Mouse (Mus musculus) common myeloid progenitor, adult 5-6 weeks (primary cell): ENCODE measurements around the gene Ubr4. TPM values are rescaled to one million over a fixed set of nuclear protein-coding genes. Genes with fewer than 3 reads are reported as not detected.
A peak's percentile ranks its signal among the peaks of the same experiment; 100 is the strongest.

ENCODE experiments used
- ATAC-seq: replicated peaks from 2 replicates; pipeline ENCODE4 v1.8.0; 2016; ENCODE audit warnings: low read depth, mild to moderate bottlenecking, moderate TSS enrichment, inconsistent platforms; ENCODE audit not compliant: poor library complexity, severe bottlenecking
- total RNA-seq: library from RNA; stranded (forward); fragments of 200-1000, 187-1606 nt; gene quantifications from 2 replicates; pipeline ENCODE4 v1.2.3, GENCODE M21; 2017

Gene Ubr4
- total RNA-seq, 1 experiment from 2014 or later: 91.7 TPM

DNA sequence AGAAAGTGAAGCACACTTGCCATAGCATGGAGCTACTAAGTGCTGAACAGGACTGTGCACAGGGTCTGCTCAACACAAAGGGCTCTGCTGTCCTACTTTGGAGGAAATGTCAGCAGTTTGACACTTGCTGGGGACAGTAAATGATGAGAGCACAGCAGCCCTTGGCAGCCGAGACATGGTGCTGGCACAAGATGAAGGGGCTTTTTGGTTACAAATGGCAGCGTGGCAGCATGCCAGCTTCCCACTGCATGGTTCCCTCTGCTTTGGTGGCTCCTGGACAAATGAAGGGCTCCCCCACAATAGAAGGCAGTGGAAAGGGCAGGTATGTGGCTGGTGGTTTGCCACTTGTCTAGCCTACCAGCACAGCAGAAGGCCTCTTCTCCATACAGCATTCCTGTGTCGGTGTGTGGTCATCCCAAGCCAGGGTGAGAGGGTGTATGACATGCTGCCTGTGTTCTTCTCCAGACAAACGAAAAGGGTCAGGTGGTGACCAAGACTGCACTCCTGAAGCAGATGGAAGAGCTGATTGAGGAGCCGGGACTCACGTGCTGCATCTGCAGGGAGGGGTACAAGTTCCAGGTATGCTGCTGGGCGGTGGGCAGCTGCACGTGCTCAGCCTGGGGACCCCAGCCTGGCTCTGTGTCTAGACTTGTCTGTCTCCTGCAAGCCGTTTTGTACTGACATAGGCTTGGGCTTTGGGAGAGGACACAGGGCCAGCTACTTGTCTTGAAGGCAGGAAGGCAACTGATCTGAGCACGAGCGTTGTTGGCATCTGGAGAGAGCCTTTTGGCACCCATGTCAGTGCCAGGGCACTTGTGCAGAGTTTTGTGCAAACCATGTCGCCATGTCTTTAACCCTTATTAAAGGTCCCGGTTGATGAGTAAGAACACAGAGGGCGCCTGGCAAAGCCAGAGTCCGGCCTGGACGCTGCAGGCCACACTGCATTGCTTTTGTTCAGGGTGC is 124.5 kb downstream of the Ubr4 start:
- no peak for ATAC-seq

DNA sequence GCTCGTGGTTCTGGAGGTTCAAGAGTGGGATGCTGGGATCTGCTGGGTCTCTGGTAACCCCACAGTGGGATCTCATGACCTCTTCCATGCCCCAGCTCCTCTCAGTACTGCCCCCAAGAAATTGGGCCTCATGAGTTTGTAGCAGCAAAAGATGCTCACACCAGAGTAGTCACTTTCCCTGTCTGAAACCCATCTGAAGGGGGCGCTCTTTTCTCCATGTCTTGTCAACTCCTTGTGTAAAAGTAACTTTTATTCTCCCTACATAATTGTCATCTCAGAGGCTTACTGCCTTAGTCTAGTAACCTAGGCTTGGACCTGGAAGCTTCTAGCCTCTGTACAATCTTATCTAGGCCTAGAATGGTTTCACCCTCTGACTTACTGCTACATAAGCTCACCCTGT is 125.6 kb downstream of the Ubr4 start:
- no peak for ATAC-seq

DNA sequence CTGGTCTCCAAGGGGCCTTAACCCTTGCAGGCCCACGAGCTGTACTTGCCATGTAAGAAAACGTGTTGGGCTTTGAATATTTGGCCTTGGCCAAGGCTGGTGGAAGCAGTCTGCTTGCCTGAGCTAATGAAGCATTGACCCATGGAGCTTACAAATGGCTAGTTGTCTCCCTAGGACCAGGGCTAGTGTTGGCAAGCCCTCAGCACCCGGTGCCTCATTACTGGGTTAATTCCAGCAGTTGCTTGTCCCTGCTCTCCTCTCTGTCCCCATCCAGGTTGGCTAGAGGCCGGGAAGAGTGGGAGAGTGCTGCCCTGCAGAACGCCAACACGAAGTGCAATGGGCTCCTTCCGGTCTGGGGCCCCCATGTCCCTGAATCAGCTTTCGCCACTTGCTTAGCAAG is 126.8 kb downstream of the Ubr4 start:
- no peak for ATAC-seq

DNA sequence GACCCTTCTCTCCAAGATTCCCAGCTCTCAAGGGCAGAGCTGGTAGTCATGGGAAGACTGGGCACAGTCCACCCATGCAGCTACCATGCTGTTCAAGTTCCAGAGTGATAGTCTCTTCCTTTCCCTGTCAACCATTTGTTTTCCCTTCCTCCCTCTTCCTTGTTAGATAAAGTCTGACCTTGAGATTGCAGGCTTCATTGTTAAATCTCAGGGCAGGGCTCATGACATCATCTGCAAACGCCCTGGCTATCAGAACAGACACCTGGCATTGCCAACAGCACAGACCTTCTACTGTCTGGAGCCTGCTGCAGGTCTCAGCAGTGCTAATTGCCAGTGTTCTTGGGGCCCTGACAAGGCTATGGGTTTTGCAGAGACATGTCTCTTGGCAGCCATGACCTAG is 129.0 kb downstream of the Ubr4 start:
- no peak for ATAC-seq

DNA sequence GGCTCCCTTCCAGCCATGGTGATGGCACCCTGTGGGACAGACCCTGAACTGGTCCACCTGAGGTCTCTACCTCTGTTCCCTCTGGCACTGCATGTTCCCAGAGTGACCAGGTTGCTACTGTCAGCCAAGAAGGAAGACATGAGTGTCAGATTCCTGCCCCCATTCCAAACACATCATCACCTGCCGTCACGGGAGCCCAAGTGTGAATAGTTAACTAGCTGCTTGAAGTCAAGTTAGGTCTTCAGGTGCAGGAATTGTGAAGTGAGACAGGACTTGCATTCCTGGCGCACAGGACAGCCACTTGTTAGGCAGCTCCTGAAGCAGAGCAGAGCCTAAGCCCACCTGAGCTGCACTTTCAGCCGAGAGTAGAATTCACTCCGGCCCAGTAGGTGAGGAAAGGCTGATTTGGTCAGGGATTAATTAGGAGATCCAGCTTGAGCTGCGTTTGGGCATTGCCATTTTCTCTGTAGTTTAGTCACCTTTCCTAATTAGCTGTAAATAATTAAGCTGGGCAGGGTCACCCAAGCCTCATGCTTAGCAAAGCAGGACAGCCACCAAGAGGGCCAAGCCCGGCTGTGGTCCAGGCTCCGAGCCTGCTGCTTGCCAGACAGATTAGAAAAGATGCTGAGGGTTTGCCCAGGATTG is 131.2 kb downstream of the Ubr4 start:
- ATAC-seq: no peak

DNA sequence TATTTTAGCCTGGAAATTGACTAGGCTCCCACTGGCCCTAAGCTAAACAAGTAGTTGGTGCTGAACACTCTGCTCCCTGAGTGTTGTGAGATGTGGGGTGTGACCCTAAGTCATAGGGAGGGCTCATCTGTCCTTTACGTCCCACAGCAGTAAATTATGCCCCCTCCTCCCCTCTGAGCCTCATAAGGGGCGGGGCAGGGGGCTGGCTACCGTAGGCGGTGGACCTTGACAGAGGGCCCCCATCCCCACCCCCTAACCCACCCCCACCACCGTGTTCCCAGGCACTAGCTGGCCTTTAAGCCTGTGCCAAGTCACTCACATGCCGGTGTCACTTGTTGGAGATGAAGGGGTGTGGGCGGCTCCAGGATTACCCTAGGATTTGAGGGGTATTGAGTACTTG is 132.1 kb downstream of the Ubr4 start:
- no peak for ATAC-seq

DNA sequence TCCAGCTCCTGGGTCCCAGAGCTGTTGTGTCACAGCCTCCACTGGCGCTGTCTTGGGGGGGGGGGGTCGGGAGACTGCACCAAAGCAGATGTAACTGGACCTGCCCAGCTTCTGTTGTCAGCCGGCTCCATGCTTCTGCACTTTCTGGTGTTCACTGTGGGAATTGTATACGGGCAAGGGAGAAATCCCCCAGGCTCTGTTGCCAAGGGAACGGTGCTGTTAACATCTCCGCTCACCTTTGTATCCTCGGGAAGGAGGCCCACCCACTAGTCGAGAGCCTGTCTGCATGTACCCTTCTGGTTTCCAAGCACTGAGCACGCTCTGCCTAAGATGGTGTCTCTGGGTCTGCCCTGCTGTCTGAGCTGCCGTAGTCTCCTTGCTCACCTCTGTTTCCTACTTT is 134.7 kb downstream of the Ubr4 start:
- ATAC-seq: no peak

DNA sequence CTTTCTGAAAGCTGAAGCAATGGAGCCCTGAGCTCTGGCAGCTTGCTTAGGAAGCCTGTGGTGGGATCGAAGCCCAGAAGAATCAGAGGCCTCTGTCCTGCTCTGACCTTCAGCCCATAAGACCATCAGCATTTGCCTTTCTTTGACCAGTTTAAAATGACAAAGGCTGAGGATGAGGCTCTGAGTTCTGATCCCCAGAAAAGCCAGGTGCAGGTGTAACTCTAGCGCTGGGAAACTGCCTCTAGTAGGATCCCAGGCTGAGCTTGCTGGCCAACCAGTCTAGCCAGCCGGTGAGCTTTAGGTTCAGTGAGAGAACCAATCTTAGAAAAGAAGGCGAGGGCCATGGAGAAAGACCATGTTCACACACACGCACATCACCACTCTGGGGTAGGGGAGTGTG is 135.9 kb downstream of the Ubr4 start:
- no peak for ATAC-seq

DNA sequence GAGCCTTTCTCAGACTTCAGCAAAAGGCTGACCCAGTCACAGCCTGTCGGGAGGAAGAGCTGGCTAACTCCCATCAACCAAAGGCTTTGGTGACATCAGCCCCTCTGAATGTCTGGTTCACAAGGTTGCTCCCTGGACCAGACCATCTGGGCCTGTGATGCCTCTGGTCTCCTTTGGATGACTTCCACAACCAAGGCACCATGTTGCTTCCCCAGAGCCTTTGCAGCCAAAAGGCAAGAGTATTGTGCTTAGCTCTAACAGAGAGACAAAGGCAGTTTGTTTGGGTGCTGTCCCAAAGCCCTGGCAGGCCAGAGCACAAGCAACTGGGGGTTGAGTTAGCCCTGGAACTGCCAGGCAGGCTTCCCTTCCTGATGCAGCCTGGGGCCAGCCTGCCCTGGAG is 137.5 kb downstream of the Ubr4 start:
- ATAC-seq: no peak

DNA sequence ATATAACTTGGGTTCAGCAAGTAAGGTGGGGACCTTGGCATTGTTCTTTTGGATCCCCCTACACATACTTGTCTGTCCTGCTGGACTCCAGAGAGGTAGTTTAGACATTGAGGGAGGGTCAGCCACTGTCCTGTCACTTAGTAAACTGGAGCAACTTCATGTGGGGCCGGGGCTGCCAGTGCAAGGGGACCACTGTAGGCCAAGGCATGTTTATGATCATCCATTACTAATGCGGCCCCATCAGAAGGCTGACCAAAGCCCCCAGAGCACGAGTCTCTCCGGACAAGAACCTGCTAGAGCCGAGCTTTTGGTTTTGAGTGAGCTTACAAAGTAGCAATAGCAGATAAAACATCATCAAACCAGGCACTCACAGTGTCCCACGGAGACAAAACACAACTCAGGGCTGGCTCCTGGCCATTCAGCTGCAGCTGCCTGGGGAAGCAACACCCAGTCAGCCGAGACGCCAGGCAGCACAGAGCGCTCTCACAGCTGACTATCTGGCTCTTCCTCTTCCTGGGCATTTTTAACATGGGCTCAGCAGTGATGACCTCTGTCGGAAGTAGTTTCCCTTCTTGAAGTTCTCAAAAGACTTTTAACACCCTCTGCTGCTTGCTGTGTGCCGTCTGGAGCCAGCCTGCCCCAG is 138.1 kb downstream of the Ubr4 start:
- no peak for ATAC-seq

DNA sequence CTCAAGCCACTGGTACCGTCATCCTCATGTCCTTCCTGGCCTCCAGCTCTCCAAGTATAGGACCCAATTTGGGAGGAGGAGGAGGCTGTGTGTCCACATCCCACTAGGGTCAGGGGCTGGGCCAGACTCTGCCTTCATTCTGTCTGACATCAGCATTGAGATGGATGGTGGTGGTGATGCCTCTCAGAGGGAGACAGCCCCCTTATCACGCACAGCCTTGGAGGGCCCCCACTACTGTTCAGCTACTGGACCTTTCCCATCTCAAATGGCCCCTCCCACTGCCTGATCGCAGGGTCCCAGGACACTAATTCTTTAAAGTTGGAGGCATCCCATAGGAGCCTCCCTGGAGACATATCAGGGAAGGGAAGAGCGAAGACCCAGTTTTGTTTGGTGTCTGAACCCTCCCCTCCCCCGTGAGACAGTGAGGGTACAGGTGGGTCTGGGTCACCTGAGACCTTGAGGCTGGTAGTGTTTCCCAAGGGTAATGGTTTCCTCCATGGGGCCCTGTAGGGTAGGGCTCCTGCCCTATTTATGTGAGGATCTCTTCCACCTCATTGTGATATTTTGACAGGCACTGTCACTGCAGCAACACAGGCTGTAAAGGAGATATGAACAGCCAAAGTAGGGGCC is 139.2 kb downstream of the Ubr4 start:
- ATAC-seq: no peak

DNA sequence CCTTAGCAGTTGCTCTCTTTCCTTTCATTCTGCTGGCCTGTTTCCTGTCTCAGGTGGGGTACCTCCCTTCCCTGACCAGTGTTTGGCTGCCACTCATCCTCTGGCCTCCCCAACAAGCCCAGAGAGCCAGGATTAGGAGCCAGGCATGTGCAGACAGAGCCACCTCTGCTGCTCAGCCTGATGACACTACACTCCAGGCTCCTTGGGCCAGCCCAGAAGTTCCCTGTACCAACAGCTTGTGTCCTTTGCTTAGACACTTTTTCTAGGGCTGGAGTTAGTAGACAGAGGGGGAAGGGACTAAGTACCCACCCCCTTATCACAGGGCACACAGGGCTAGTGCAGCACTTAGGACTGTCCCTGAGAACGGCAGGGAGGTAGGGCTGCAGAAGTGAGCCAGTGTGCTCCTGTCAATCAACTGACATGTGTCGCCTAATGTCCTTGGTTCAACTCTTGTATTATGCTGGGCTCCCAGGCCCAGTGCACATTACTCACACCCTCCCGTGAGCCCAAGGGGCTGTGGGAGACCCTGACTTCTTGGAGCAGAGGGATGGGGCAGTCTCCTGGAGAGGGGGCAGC is 139.9 kb downstream of the Ubr4 start:
- no peak for ATAC-seq

DNA sequence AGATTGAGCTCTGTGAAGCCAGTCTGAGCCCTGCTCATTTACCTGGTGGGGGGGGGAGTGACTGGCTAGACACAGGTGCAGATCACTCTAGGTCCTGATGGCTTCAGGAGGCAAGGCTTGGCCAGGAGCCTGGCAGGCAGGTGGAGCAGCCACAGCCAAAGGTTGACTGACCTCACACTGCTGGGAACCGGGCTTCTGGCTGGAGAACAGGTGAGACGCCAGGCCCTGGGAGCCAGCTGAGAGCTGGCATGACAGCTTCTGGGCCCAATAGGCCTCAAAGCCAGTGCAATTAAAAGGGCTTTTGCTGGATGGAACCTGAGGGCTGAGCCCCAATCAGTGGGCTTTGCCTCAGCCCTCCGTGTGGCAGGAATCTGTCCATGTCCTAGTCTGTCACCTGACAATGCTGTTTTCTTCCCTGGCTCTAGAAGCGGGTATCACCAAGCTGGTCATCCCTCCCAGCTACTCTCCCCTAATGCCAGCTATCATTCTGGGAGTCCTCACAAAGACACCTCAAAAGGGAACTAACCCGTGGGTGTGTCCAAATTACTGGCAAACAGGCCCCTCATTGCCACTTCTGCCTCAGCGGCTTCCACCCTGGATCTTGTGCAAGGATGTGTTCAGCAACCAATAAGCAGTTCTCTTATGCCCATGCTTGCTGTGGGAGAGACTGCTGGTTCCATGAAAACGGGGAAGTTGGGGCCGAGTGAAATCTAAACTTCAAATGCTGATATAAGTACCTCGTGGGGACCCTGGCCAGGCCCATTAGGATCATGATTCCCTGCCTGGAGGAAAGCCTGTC is 141.0 kb downstream of the Ubr4 start:
- peak; percentile 72 for ATAC-seq

DNA sequence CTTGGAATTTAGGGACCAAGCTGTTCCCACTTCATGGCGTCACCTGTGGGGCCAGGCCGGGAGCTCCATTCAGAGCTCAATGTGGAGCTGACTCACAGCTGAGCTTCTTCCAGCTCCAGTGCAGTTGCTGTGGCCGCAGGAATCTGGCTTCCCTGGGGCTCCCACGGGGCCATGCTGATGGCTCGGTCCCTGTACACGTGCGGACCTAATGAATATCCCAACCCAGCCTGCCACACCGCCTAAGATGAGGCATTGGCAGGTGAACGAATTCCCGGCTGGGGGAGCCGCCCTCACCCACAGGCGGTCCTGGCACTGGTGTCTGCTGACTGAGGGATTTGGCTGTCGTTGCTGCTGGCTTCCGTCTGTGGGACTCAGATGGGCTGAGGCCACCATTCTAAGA is 148.4 kb downstream of the Ubr4 start:
- ATAC-seq: no peak

DNA sequence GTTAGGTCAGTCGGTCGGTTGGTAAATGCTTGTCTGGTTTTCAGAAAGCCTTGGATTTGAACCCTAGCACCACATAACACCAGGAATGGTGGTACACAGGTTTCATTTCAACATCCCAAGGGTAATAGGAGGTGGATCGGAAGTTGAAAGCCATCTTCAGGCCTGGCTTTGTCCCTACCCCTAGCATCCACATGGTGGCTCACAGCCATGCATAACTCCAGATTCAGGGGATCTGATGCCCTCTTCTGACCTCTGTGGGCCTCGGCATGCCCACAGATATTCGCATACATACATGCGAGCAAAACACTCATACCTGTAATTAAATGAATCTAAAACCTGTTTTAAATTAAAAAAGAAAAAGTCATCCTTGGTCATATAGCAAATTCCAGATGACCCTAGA is 149.3 kb downstream of the Ubr4 start:
- no peak for ATAC-seq

DNA sequence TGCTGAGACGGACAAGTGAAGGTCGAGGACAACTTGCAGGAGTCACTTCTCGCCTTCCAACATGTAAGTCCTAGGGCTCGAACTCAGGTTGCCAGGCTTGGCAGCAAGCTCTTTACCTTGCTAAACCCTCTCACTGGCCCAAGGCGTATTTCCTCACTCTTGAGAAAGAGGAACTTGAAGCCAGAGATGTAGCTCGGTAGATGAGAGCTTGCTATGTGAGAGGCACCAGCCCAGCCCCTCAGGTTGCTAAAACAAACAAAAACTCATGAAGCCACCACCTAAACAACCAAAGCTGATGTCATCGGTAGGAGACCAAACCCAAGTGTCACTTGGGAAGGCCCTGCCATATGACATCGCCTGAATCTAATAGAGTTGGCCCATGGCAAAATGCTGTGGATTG is 151.5 kb downstream of the Ubr4 start:
- peak; percentile 16; the same call in 1 of the 2 replicates for ATAC-seq

DNA sequence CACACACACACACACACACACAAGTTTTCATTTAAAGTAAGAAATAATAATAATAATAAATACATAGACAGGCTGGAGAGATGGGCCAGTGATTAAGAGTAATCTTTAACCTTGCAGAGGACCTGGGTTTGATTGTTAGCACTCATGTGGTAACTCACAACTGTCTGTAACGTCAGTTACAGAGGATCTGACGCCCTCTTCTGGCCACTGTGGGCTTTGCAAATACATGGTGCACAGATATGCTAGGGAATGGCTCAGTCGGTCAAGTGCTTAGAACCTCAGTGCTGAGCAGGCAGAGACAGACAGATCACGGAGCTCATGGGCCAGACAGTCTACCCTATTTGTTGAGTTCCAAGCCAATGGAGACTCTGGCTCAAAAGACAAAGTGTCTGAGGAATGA is 153.3 kb downstream of the Ubr4 start:
- no peak for ATAC-seq

DNA sequence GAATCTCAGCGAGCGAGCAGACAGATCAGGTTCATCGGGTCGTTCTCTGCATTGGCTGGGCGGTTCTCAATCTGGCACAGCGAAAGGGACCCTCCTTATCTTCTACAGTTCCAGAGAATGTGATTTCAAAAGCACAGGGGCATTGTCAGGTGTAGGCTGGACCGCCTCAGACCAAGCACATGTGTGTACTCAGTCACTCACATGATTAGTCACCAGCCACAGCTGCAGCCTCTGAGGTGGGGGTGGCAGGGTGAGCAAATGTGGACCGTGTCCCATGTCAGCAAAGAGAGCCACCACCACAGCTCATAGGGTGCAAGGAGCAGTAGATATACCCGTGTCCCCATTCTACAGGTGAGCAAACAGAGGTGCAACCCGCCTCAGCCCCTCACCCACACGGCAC is 154.3 kb downstream of the Ubr4 start:
- ATAC-seq: no peak

DNA sequence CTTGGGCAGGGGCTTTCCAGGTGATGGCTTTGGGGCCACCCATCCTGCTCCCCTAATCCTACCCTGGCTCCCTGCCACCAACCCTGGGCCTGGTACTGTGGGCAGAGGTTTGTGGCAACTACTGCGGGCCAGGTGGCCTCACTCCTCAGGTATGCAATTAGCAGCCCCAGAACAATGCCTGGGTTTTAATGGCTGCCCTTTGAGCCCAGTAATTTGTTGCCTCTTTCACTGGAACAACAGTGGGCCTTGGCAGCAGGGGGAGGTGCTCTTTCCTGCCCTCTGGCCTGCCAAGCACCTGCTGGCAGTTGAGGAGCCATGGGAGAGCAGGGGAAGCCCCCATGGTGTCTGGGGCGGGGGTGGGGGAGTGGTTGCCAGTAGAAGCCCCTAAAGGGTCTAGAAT is 156.7 kb downstream of the Ubr4 start:
- no peak for ATAC-seq

DNA sequence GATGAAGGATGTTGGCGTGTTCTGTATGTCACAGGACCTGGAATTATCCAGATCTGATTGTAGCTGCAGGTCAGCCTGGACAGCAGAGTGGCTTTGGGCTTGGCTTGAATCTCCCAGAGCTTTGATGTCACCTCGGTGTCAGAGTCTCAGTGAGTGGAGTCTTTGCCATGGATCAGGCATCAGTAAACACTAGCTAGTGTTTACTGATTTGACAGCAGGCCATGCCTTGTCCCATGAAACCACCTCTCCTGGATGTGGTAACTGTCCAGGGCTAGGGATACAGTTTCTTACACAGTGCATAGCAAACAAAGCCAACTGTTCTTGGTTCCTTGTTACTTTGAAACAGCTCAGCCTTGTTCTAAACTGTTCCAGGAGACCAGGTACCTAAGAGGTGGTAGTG is 159.1 kb downstream of the Ubr4 start:
- ATAC-seq: no peak
